Mouse (Mus musculus): ENCODE results near the gene Gramd4. TPM values are rescaled to one million over a fixed set of nuclear protein-coding genes. Genes with fewer than 3 reads are reported as not detected.
A peak's percentile ranks its signal among the peaks of the same experiment; 100 is the strongest.
"Not testable (repeated sequence)": the region's sequence is repeated elsewhere in the genome, so short reads cannot be mapped to it uniquely, and the experiment has no call there.

Gene Gramd4
- polyA plus RNA-seq, 1 experiment from 2014 or later = 12.4 TPM

- no peak overlapping the region for H3K4me2 ChIP-seq (replicated peaks)
- H3K27ac ChIP-seq = no peak overlapping the region
- H3K4me3 ChIP-seq (replicated peaks) = no peak overlapping the region
- no peak overlapping the region for H3K9ac ChIP-seq
- H3K27me3 ChIP-seq (replicated peaks) = no peaks in the 10 kb centered on the region
- no peaks in the 10 kb centered on the region for H3K9me3 ChIP-seq
- ATAC-seq = no peak
- 0 out of 2 replicates have a peak, but pooled peaks cover 2% of the 10 kb centered on the region for H3K36me3 ChIP-seq
- H3K4me1 ChIP-seq (replicated peaks) = no peaks in the 10 kb centered on the region
- 82% methylated on average over 7 of the region's 7 CpGs for WGBS
Observed at GRCm38 (mm10) chr15:86144577-86144976, 87.1 kb downstream of the Gramd4 start.

- Histone ChIP-seq H3K9me3 (no peaks in the 10 kb centered on the region), H3K9ac (no peak overlapping the region), H3K4me2 (replicated peaks) (no peak overlapping the region), H3K36me3 (0 out of 2 replicates have a peak, but pooled peaks cover 2% of the 10 kb centered on the region), H3K4me1 (replicated peaks) (no peaks in the 10 kb centered on the region), H3K27ac (no peak overlapping the region), H3K4me3 (replicated peaks) (no peak overlapping the region), H3K27me3 (replicated peaks) (no peaks in the 10 kb centered on the region)
- 79% methylated on average over 7 of the region's 7 CpGs for WGBS
- ATAC-seq = no peak
Observed at GRCm38 (mm10) chr15:86145046-86145445, 87.6 kb downstream of the Gramd4 start.

DNA sequence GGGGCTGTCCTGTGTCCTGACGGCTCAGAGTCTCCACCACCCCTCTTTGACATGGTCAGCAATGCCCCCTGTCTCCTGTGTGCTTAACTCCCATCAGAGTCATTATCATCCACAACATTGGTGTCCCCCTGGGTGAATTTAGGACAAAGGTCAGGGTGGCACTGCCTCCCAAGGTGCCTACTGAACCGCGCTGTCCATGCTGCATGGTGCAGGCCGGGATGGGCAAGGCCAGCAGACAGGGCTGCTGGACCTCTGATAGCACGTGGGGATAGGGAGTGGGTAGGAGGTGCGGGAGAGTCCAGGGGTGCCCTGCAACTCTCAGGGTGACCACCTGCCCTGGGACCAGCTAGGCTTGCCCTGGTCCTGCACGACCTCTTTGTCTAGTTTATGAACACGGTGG, 89.4 kb downstream of the Gramd4 start:
- no peak overlapping the region for H3K4me2 ChIP-seq (replicated peaks)
- no peaks in the 10 kb centered on the region for H3K27me3 ChIP-seq (replicated peaks)
- no peak overlapping the region for H3K9ac ChIP-seq
- 88% methylated on average over 8 of the region's 8 CpGs for whole genome bisulfite sequencing
- no peak overlapping the region for H3K27ac ChIP-seq
- H3K4me1 ChIP-seq (replicated peaks) = no peaks in the 10 kb centered on the region
- no peaks in the 10 kb centered on the region for H3K9me3 ChIP-seq
- 0 out of 2 replicates have a peak, but pooled peaks cover 2% of the 10 kb centered on the region for H3K36me3 ChIP-seq
- ATAC-seq = no peak
- no peak overlapping the region for H3K4me3 ChIP-seq (replicated peaks)

- no peaks in the 10 kb centered on the region for H3K27me3 ChIP-seq (replicated peaks)
- 0 out of 2 replicates have a peak, but pooled peaks cover 2% of the 10 kb centered on the region for H3K36me3 ChIP-seq
- no peak overlapping the region for H3K4me2 ChIP-seq (replicated peaks)
- H3K27ac ChIP-seq = no peak overlapping the region
- no peaks in the 10 kb centered on the region for H3K4me1 ChIP-seq (replicated peaks)
- H3K9me3 ChIP-seq = no peaks in the 10 kb centered on the region
- H3K4me3 ChIP-seq (replicated peaks) = no peak overlapping the region
- 75% methylated on average over 4 of the region's 4 CpGs for WGBS
- H3K9ac ChIP-seq = no peak overlapping the region
- no peak for ATAC-seq
Observed at GRCm38 (mm10) chr15:86150593-86150992, 93.1 kb downstream of the Gramd4 start.

DNA sequence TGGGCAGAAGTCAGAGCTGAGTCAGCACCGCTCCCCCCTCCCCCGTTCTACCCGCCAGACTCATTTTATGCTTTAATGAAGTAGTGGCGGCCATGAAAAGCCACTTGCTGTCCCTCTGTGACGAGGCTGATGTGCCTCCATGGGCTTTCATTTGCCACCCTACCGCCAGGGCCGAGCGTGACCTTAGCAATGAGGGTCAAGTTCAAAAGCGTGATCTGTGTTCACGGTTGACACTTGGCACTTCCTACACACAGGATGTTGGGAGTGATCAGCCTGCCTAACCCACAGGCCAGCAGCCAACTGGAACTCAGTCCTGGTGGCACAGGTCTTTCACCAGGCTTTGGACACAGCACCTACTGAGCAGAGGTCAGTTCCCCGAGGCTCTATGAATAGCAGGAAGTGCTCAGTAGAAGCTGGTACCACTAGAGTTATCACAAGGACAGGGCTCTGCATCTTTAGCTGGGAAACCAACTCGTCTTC, 96.0 kb downstream of the Gramd4 start:
- no peak overlapping the region for H3K9ac ChIP-seq
- no peak overlapping the region for H3K4me2 ChIP-seq (replicated peaks)
- H3K36me3 ChIP-seq = no peaks in the 10 kb centered on the region
- H3K27ac ChIP-seq = no peak overlapping the region
- no peak overlapping the region for H3K4me3 ChIP-seq (replicated peaks)
- H3K27me3 ChIP-seq (replicated peaks) = no peaks in the 10 kb centered on the region
- no peak for ATAC-seq
- no peaks in the 10 kb centered on the region for H3K4me1 ChIP-seq (replicated peaks)
- H3K9me3 ChIP-seq = no peaks in the 10 kb centered on the region
- WGBS = 88% methylated on average over 12 of the region's 12 CpGs

DNA sequence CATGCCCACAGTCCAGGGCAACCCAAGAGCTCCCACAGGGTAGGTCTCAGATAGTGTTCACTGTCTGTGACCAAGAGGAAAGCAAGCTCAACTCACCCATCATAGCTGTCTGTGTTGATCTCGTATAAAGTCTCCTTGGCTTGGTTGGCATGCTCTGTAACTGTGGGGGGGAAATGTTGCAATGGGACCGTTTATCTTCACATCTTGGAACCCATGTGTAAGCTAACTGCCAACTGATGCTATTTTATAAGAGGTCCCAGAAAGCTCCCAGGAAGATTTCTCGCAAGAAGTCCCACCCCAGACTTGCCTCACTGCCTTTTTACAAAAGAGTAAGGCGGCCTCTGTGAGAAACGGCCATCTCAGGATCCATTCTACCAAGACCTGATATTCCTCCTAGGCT, 99.0 kb downstream of the Gramd4 start:
- Histone ChIP-seq H3K27ac (no peak overlapping the region), H3K4me2 (replicated peaks) (no peak overlapping the region), H3K4me3 (replicated peaks) (no peak overlapping the region), H3K27me3 (replicated peaks) (no peaks in the 10 kb centered on the region), H3K9me3 (no peaks in the 10 kb centered on the region), H3K9ac (no peak overlapping the region), H3K4me1 (replicated peaks) (no peaks in the 10 kb centered on the region), H3K36me3 (no peaks in the 10 kb centered on the region)
- WGBS = 81% methylated on average over 5 of the region's 5 CpGs
- ATAC-seq = no peak

DNA sequence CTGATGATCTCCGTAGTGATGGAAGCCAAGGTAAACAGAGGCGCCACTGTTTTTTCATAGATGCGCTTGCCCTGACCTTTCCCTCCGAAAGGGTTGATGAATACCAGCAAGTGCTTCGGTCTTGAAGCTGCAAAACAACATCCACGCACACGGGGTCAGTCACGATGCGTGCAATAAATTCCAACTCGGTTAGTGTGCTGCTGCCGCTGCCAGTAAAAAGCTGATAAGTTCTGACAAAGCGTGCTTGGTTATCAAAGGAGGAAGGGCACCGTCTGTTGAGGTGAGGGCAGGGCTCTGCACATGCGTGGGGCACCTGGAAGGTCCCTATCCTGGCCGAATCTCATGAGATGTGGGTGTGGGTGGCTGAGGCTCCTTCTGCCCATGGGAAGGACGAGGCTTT, 101.6 kb downstream of the Gramd4 start:
- ATAC-seq = peak; percentile 58
- no peaks in the 10 kb centered on the region for H3K27me3 ChIP-seq (replicated peaks)
- 33% methylated on average over 16 of the region's 16 CpGs for WGBS

DNA sequence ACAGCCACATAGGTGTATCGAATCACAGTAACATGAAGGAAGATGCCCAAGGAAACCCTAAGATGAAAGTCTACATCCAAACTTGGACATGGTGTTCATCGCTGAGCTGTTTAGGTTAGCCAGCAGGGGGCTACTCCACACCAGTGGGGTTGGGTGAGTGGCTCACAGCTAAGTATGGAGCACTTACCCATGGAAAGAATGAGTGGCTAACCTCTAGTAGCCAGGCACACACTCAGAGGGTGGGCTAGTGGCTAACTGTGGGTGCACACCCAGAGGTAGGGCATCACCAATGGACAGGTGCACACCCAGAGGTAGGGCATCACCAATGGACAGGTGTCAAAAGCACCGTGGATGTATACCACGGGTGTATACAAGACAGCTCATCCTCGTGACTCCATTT, 102.2 kb downstream of the Gramd4 start:
- no peak overlapping the region for H3K27ac ChIP-seq
- no peak overlapping the region for H3K4me2 ChIP-seq (replicated peaks)
- H3K4me3 ChIP-seq (replicated peaks) = no peak overlapping the region
- H3K9me3 ChIP-seq = no peaks in the 10 kb centered on the region
- H3K4me1 ChIP-seq (replicated peaks) = no peaks in the 10 kb centered on the region
- no peaks in the 10 kb centered on the region for H3K27me3 ChIP-seq (replicated peaks)
- H3K36me3 ChIP-seq = no peaks in the 10 kb centered on the region
- 0 out of 2 replicates have a peak, but pooled peaks have one; percentile 25 for ATAC-seq
- no peak overlapping the region for H3K9ac ChIP-seq
- 87% methylated on average over 5 of the region's 5 CpGs for WGBS

More for the DNA sequence above, 101.6 kb downstream of the Gramd4 start:
- H3K36me3 ChIP-seq = no peaks in the 10 kb centered on the region
- H3K4me3 ChIP-seq (replicated peaks) = no peak overlapping the region
- no peak overlapping the region for H3K4me2 ChIP-seq (replicated peaks)
- no peaks in the 10 kb centered on the region for H3K4me1 ChIP-seq (replicated peaks)
- no peak overlapping the region for H3K9ac ChIP-seq
- H3K27ac ChIP-seq = no peak overlapping the region
- no peaks in the 10 kb centered on the region for H3K9me3 ChIP-seq

GRCm38 (mm10) chr15:86160906-86161305, 103.4 kb downstream of the Gramd4 start:
- Histone ChIP-seq H3K36me3 (no peaks in the 10 kb centered on the region), H3K27ac (no peak overlapping the region), H3K4me2 (replicated peaks) (no peak overlapping the region), H3K9ac (no peak overlapping the region), H3K4me1 (replicated peaks) (no peaks in the 10 kb centered on the region), H3K4me3 (replicated peaks) (no peak overlapping the region), H3K27me3 (replicated peaks) (no peaks in the 10 kb centered on the region), H3K9me3 (no peaks in the 10 kb centered on the region)
- 71% methylated on average over 10 of the region's 10 CpGs for WGBS
- no peak for ATAC-seq

- H3K9ac ChIP-seq; H3K27ac ChIP-seq; ATAC-seq; H3K9me3 ChIP-seq; H3K4me1 ChIP-seq (replicated peaks); H3K27me3 ChIP-seq (replicated peaks); H3K4me2 ChIP-seq (replicated peaks); H3K36me3 ChIP-seq; H3K4me3 ChIP-seq (replicated peaks): not testable (repeated sequence)
- WGBS = 98% methylated on average over 3 of the region's 3 CpGs
Observed at GRCm38 (mm10) chr15:86161800-86162199, 104.3 kb downstream of the Gramd4 start.

- Histone ChIP-seq H3K4me1 (replicated peaks) (no peaks in the 10 kb centered on the region), H3K27me3 (replicated peaks) (no peaks in the 10 kb centered on the region), H3K9me3 (no peaks in the 10 kb centered on the region), H3K4me2 (replicated peaks) (no peak overlapping the region), H3K36me3 (no peaks in the 10 kb centered on the region), H3K9ac (no peak overlapping the region), H3K27ac (no peak overlapping the region), H3K4me3 (replicated peaks) (no peak overlapping the region)
- ATAC-seq = no peak
- 79% methylated on average over 21 of the region's 21 CpGs for WGBS
Observed at GRCm38 (mm10) chr15:86164718-86165345, 107.3 kb downstream of the Gramd4 start.

- no peak overlapping the region for H3K9ac ChIP-seq
- WGBS = 93% methylated on average over 24 of the region's 24 CpGs
- no peaks in the 10 kb centered on the region for H3K27me3 ChIP-seq (replicated peaks)
- H3K4me1 ChIP-seq (replicated peaks) = no peaks in the 10 kb centered on the region
- ATAC-seq = no peak
- H3K36me3 ChIP-seq = no peaks in the 10 kb centered on the region
- no peak overlapping the region for H3K4me3 ChIP-seq (replicated peaks)
- H3K4me2 ChIP-seq (replicated peaks) = no peak overlapping the region
- H3K27ac ChIP-seq = no peak overlapping the region
- no peaks in the 10 kb centered on the region for H3K9me3 ChIP-seq
Observed at GRCm38 (mm10) chr15:86165811-86166590, 108.5 kb downstream of the Gramd4 start.
